Mouse (Mus musculus) heart, postnatal 0 days (tissue): Measurements from ENCODE around the gene Tm4sf19. TPM values are rescaled to one million over a fixed set of nuclear protein-coding genes. Genes with fewer than 3 reads are reported as not detected.
A peak's percentile ranks its signal among the peaks of the same experiment; 100 is the strongest.

Experiments used
- ATAC-seq: fragments of 200-750 bp; cut with Nextera tagmentation; 2 replicates; pipeline ENCODE4 v1.8.0; 2017; ENCODE audit warnings: low read depth, moderate number of reproducible peaks, moderate library complexity; ENCODE audit not compliant: insufficient read depth
- DNase-seq: peaks from one replicate; pipeline ENCODE4 v3.0.0-alpha.2; 2016; ENCODE audit warnings: low spot score
- H3K27ac ChIP-seq: fragments of 300-500 bp; sonication (generic); 2 replicates; pipeline ENCODE4 v1.5.1; 2014; ENCODE audit warnings: low read depth, mild to moderate bottlenecking
- H3K27me3 ChIP-seq: fragments of 300-500 bp; sonication (generic); 2 replicates; pipeline ENCODE4 v1.6.1; 2014; ENCODE audit warnings: low read length, mixed read lengths; ENCODE audit not compliant: control insufficient read depth, insufficient read depth
- H3K36me3 ChIP-seq: fragments of 300-500 bp; sonication (generic); replicated peaks from 2 replicates; pipeline ENCODE4 v1.6.1; 2014; ENCODE audit warnings: low read length, mixed read lengths; ENCODE audit not compliant: control insufficient read depth, insufficient read depth
- H3K4me1 ChIP-seq: fragments of 300-500 bp; sonication (generic); 2 replicates; pipeline ENCODE4 v1.6.1; 2014; ENCODE audit warnings: antibody characterized with exemption; ENCODE audit not compliant: control insufficient read depth, insufficient read depth
- H3K4me2 ChIP-seq: fragments of 300-500 bp; sonication (generic); 2 replicates; pipeline ENCODE4 v1.6.1; 2014; ENCODE audit warnings: low read depth, mild to moderate bottlenecking, low read length, moderate library complexity
- H3K4me3 ChIP-seq: fragments of 300-500 bp; sonication (generic); 2 replicates; pipeline ENCODE4 v1.5.1; 2014; ENCODE audit warnings: low read depth, low read length
- H3K9ac ChIP-seq: fragments of 300-500 bp; sonication (generic); replicated peaks from 2 replicates; pipeline ENCODE4 v1.6.1; 2014; ENCODE audit warnings: low read depth, low read length, mixed read lengths
- H3K9me3 ChIP-seq: fragments of 300-500 bp; sonication (generic); replicated peaks from 2 replicates; pipeline ENCODE4 v1.6.1; 2016; ENCODE audit warnings: low read length; ENCODE audit not compliant: control insufficient read depth
- CTCF ChIP-seq: IDR thresholded peaks from 2 replicates; pipeline ENCODE4 v1.5.1; 2016; ENCODE audit warnings: antibody characterized with exemption, control low read depth, low read depth
- EP300 ChIP-seq: IDR thresholded peaks from 2 replicates; pipeline ENCODE4 v1.6.1; 2016; ENCODE audit warnings: antibody characterized with exemption, low read depth
- WGBS: fragments of 180-500 bp; shearing (Covaris S2); extraction: QIAGEN DNeasy Blood & Tissue Kit; methylation state at CpG from one replicate; pipeline ENCODE4 v1.1.7; 2014; 5-methylcytosine and 5-hydroxymethylcytosine counted together
- polyA plus RNA-seq: library from polyadenylated mRNA; unstranded; fragments of >200 nt; fragmentation: Nextera tagmentation; extraction: Ambion mirVana; gene quantifications from 2 replicates; pipeline ENCODE4 v1.2.1, GENCODE M21; 2015
- total RNA-seq: library from RNA; depleted of rRNA; stranded (reverse); fragments of >200 nt; gene quantifications from 2 replicates; pipeline ENCODE4 v1.2.3, GENCODE M21; 2014; ENCODE audit warnings: low replicate concordance; rRNA removed

Tm4sf19 gene
- total RNA-seq (not detected in 2 replicates), polyA plus RNA-seq (not detected in 2 replicates)

- TF ChIP-seq CTCF: no peak
- no peak for TF ChIP-seq EP300
- Histone ChIP-seq H3K9ac (no peak within 1 kb of the TSS), H3K36me3 (no peaks in the 10 kb centered on the region), H3K4me3 (no peak within 1 kb of the TSS), H3K4me1 (no peaks in the 10 kb centered on the region), H3K27me3 (no peaks in the 10 kb centered on the region), H3K4me2 (no peak within 1 kb of the TSS), H3K27ac (no peak within 1 kb of the TSS), H3K9me3 (no peaks in the 10 kb centered on the region)
- DNase-seq: no peak
- no peak for ATAC-seq
- WGBS: 76% methylated on average over 7 of the region's 7 CpGs
Measured at GRCm38 (mm10) chr16:32400267-32400666, at the start of gene Tm4sf19. Tm4sf19 (plus strand) TSS chr16:32400506.

DNA sequence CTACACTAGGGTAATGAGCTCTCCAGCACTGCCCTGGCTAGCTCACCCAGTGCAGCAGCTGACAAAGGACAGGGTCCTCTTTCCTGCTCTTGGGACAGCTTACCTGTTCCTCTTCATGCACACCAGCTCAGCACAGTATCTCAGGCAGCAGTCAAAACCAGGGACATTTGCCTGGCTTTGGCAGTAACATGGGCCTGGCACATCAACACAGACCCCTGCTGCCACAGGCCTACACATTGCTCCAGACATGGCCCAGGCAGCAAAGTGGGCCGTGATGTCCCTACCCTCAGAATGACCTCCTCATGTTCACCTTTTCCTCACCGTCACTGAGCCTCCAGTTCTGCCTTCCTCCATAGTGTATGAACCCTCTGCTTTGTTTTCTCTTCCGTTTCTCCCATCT lies 49.5 kb upstream of the Tm4sf19 start:
- ATAC-seq: no peak
- Histone ChIP-seq H3K36me3 (peaks cover 25% of the 10 kb centered on the region), H3K4me1 (no peaks in the 10 kb centered on the region), H3K4me3 (no peak overlapping the region), H3K27ac (no peak overlapping the region), H3K4me2 (no peak overlapping the region), H3K9ac (no peak overlapping the region), H3K9me3 (no peaks in the 10 kb centered on the region), H3K27me3 (no peaks in the 10 kb centered on the region)
- DNase-seq: no peak
- no peak for TF ChIP-seq EP300
- TF ChIP-seq CTCF: no peak
- 81% methylated on average over 3 of the region's 3 CpGs for WGBS

DNA sequence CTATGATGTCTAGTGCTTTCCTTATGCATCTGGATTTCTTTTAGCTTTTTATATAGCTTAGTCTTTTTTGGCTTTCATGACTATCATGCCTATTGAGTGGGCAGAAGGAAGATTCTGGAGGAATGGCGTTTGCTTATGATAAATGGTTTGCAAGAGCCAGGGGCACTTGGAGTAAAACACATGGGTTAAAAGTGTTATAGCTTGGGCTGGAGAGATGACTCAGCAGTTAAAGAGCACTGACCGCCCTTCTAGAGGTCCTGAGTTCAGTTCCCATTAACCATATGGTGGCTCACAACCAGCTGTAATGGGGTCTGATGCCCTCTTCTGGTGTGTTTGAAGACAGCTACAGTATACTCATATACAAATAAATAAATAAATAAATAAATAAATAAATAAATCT lies 36.8 kb upstream of the Tm4sf19 start:
- Histone ChIP-seq H3K4me2 (no peak overlapping the region), H3K27me3 (no peaks in the 10 kb centered on the region), H3K9me3 (no peaks in the 10 kb centered on the region), H3K4me3 (no peak overlapping the region), H3K27ac (no peak overlapping the region), H3K36me3 (peaks cover 26% of the 10 kb centered on the region), H3K9ac (no peak overlapping the region), H3K4me1 (no peaks in the 10 kb centered on the region)
- no peak for DNase-seq
- ATAC-seq: no peak
- whole genome bisulfite sequencing: 83% methylated on average over 2 of the region's 2 CpGs
- TF ChIP-seq CTCF: no peak
- TF ChIP-seq EP300: no peak

- Histone ChIP-seq H3K4me3 (no peak overlapping the region), H3K27me3 (no peaks in the 10 kb centered on the region), H3K9me3 (no peaks in the 10 kb centered on the region), H3K4me2 (no peak overlapping the region), H3K36me3 (peaks cover 55% of the 10 kb centered on the region), H3K9ac (no peak overlapping the region), H3K27ac (no peak overlapping the region), H3K4me1 (no peaks in the 10 kb centered on the region)
- DNase-seq (peak; percentile 58), ATAC-seq (no peak)
- TF ChIP-seq EP300 (no peak), CTCF (peak; percentile 50)
- 73% methylated on average over 4 of the region's 4 CpGs for WGBS
Measured at GRCm38 (mm10) chr16:32371351-32371750, 29.0 kb upstream of the Tm4sf19 start.

DNA sequence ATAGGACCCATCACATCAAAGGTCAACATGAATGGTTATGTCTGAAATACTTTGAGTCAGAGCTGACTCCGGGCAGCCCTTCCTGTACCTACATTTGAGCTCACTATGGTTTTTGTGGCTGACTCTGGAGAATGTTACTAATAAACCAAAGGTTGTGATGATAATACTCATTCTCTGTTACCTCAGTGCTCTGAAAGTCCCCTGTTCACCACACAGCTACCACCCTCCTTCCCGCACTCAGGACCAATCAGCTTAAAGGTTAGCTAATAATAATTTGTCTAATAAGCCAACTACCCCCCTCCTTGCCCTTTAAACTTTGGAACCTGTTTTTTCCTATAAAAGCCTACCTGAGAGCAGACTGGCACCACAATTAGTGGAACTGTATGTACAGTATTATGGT lies 20.7 kb upstream of the Tm4sf19 start:
- DNase-seq: no peak
- Histone ChIP-seq H3K4me1 (no peaks in the 10 kb centered on the region), H3K9ac (no peak overlapping the region), H3K27me3 (no peaks in the 10 kb centered on the region), H3K27ac (no peak overlapping the region), H3K36me3 (peaks cover 81% of the 10 kb centered on the region), H3K9me3 (no peaks in the 10 kb centered on the region), H3K4me2 (no peak overlapping the region), H3K4me3 (no peak overlapping the region)
- TF ChIP-seq CTCF (no peak), EP300 (no peak)
- ATAC-seq: no peak
- 93% methylated on average over 2 of the region's 2 CpGs for WGBS

- H3K36me3 ChIP-seq: peaks cover 72% of the 10 kb centered on the region
Measured at GRCm38 (mm10) chr16:32382901-32383300, 17.4 kb upstream of the Tm4sf19 start.

More at GRCm38 (mm10) chr16:32382901-32383300, 17.4 kb upstream of the Tm4sf19 start:
- Histone ChIP-seq H3K4me2 (no peak overlapping the region), H3K27ac (no peak overlapping the region), H3K4me1 (no peaks in the 10 kb centered on the region), H3K27me3 (no peaks in the 10 kb centered on the region), H3K9me3 (no peaks in the 10 kb centered on the region), H3K9ac (no peak overlapping the region), H3K4me3 (no peak overlapping the region)
- DNase-seq (no peak), ATAC-seq (no peak)
- TF ChIP-seq CTCF (no peak), EP300 (no peak)
